In genomic region chr15:98039682-98040081, GRCm38 (mm10) we compare ENCODE assay signal across 26 mouse cellular contexts. TPM values are rescaled to one million over a fixed set of nuclear protein-coding genes. Genes with fewer than 3 reads are reported as not detected.
DNase-seq lines count a peak whose midpoint lies in the region; ATAC-seq lines count a peak whose summit lies in the region.
"Had no signal": no experiment of that assay in that cellular context is flagged by ENCODE, and none has a peak within 500 bp of the region (broad histone marks: within the 10 kb centered on the region; RNA-seq: fewer than 3 reads in every experiment).

No protein-coding gene starts in this region.

- peak; percentile 50 to 65 for DNase-seq in adrenal gland, adult (ENCODE audit: inconsistent age in 2 of 2, low spot score in 1 of 2)
- DNase-seq in adrenal gland, adult 8-10 months: no peak
- peak; percentile 34 for DNase-seq in adrenal gland, postnatal 14 days
- DNase-seq in adrenal gland, adult 18-20 months (ENCODE audit: low spot score in 2 of 2): no peak
- DNase-seq in adrenal gland, postnatal 36 days: peak; percentile 3 to 23
- DNase-seq in testis, postnatal 10 days (ENCODE audit: low spot score): no peak
- DNase-seq: cerebellum, adult 11 months; cerebellum, adult 2 months; cerebellum, adult 9-11 months; cerebellum, postnatal 25 days; forebrain, postnatal 0 days; gastrocnemius, adult 2 months; gastrocnemius, postnatal 14 days; heart, adult 2 months; heart, postnatal 36 days; kidney, adult 11 months had no signal

- H3K9me3 ChIP-seq in megakaryocyte, embryonic 14.5 days: no peaks in the 10 kb centered on the region
- H3K9me3 ChIP-seq: embryonic facial prominence, embryonic 12.5 days; embryonic facial prominence, embryonic 15.5 days; G1E; intestine, embryonic 15.5 days had no signal

- no peaks in the 10 kb centered on the region for H3K27me3 ChIP-seq in megakaryocyte, embryonic 14.5 days (replicated peaks)
- H3K27me3 ChIP-seq: embryonic facial prominence, embryonic 12.5 days; embryonic facial prominence, embryonic 15.5 days; hindbrain, embryonic 13.5 days; intestine, embryonic 15.5 days had no signal

- no peak for ATAC-seq in megakaryocyte, adult 5-6 weeks (ENCODE audit: poor library complexity, severe bottlenecking)
- ATAC-seq: forebrain, embryonic 14.5 days; forebrain, postnatal 0 days; hindbrain, embryonic 16.5 days; intestine, embryonic 15.5 days had no signal

- H3K36me3 ChIP-seq in megakaryocyte, embryonic 14.5 days (replicated peaks; ENCODE audit: low read length): peaks cover 90% of the 10 kb centered on the region

- no peaks in the 10 kb centered on the region; the same call in 1 of the 2 replicates for H3K4me1 ChIP-seq in megakaryocyte, embryonic 14.5 days
- H3K4me1 ChIP-seq: intestine, embryonic 15.5 days had no signal

- H3K4me3 ChIP-seq in megakaryocyte, embryonic 14.5 days (replicated peaks): peak overlapping the region; percentile 19
- H3K4me3 ChIP-seq: embryonic facial prominence, embryonic 12.5 days; embryonic facial prominence, embryonic 15.5 days; gastrocnemius, adult 2 months; heart, adult 2 months; hindbrain, embryonic 10.5 days; hindbrain, embryonic 13.5 days; intestine, embryonic 15.5 days had no signal

RNA-seq across cellular contexts. Expression of gene Col2a1, which starts 35.2 kb away (rescaled TPM):
- total RNA-seq in adrenal gland, adult 8-10 months (2022): under 1 TPM in 1 of 4 experiments, not detected in 3; 0.28 TPM
- 0.23 TPM in 1 of 2 replicates, not detected in the other for total RNA-seq in adrenal gland, postnatal 14 days (2021)
- total RNA-seq in adrenal gland, adult 18-20 months (2021): not detected
- 0.27 TPM in 1 of 2 replicates, not detected in the other for polyA plus RNA-seq in megakaryocyte, embryonic 14.5 days (2012; ENCODE audit: insufficient read depth, low replicate concordance)
- not detected in 2 replicates for total RNA-seq in megakaryocyte, adult 5-6 weeks (2015)
- total RNA-seq in megakaryocyte, adult 5-6 weeks (2017): not detected in 2 replicates
- not detected for total RNA-seq in adrenal gland, postnatal 36 days (2021)
- polyA plus RNA-seq: G1E had no signal

RNA-seq across cellular contexts. Expression of gene Pfkm, which starts 52.7 kb away (rescaled TPM):
- total RNA-seq in adrenal gland, adult 8-10 months (2022): 100 to 1,000 TPM in 2 of 4 experiments, 10 to 100 TPM in 2; 73.8 to 119 (median 95.8) TPM
- total RNA-seq in adrenal gland, postnatal 14 days (2021): 66.1 and 72.0 TPM in 2 replicates
- 10 to 100 TPM; 71.0 to 86.3 TPM for total RNA-seq in adrenal gland, adult 18-20 months (2021)
- polyA plus RNA-seq in megakaryocyte, embryonic 14.5 days (2012; ENCODE audit: insufficient read depth, low replicate concordance): 2.6 and 10.2 TPM in 2 replicates
- 2.4 and 3.1 TPM in 2 replicates for total RNA-seq in megakaryocyte, adult 5-6 weeks (2015)
- total RNA-seq in megakaryocyte, adult 5-6 weeks (2017): 4.7 and 6.2 TPM in 2 replicates
- 10 to 100 TPM; 59.9 to 65.4 TPM for total RNA-seq in adrenal gland, postnatal 36 days (2021)

RNA-seq across cellular contexts. Expression of gene Senp1, which starts 53.9 kb away (rescaled TPM):
- 10 to 100 TPM; 17.8 to 24.9 (median 20.1) TPM for total RNA-seq in adrenal gland, adult 8-10 months (2022)
- total RNA-seq in adrenal gland, postnatal 14 days (2021): 17.6 and 21.1 TPM in 2 replicates
- 10 to 100 TPM; 16.3 to 16.9 TPM for total RNA-seq in adrenal gland, adult 18-20 months (2021)
- polyA plus RNA-seq in megakaryocyte, embryonic 14.5 days (2012; ENCODE audit: insufficient read depth, low replicate concordance): 5.1 and 9.2 TPM in 2 replicates
- 43.4 and 44.7 TPM in 2 replicates for total RNA-seq in megakaryocyte, adult 5-6 weeks (2015)
- 39.9 and 52.2 TPM in 2 replicates for total RNA-seq in megakaryocyte, adult 5-6 weeks (2017)
- total RNA-seq in adrenal gland, postnatal 36 days (2021): 10 to 100 TPM; 16.0 to 16.8 TPM

Comparison
In these comparisons a context has a peak if more than half of its experiments do, and no peak if none do; other contexts are left out.
1. DNase-seq: peak in adrenal gland, adult (2 of 2), adrenal gland, postnatal 14 days (single experiment) and adrenal gland, postnatal 36 days (2 of 2); none in adrenal gland, adult 8-10 months (single experiment), adrenal gland, adult 18-20 months (0 of 2) and testis, postnatal 10 days (single experiment).